Mouse (Mus musculus) cortical plate, adult 2 months (tissue): ENCODE measurements around the gene Gm10073.

ENCODE experiments used
- CTCF ChIP-seq: fragments of 200-500 bp; IDR thresholded peaks from 2 replicates; pipeline ENCODE4 v1.5.1; 2011; ENCODE audit warnings: mild to moderate bottlenecking, control low read depth, low read length; ENCODE audit not compliant: insufficient read depth; ENCODE audit errors: extremely low read depth
- POLR2A ChIP-seq: fragments of 200-500 bp; IDR thresholded peaks from 2 replicates; pipeline ENCODE4 v1.6.1; 2011; ENCODE audit warnings: mild to moderate bottlenecking, low read length, control low read depth; ENCODE audit not compliant: insufficient read depth; ENCODE audit errors: extremely low read depth

GRCm38 (mm10) chr8:106620488-106620887, 47.2 kb upstream of the Gm10073 start:
- no peak for TF ChIP-seq CTCF
- TF ChIP-seq POLR2A = no peak
